Mouse (Mus musculus): ENCODE data around the gene Rflnb. TPM values are rescaled to one million over a fixed set of nuclear protein-coding genes. Genes with fewer than 3 reads are reported as not detected.

Gene Rflnb
- polyA plus RNA-seq, 1 experiment: 18.8 TPM

GRCm38 (mm10) chr11:76045367-76045766 lies 17.8 kb upstream of the Rflnb start:
- no peak overlapping the region for H3K4me3 ChIP-seq (ENCODE audit: insufficient read depth, low read depth, low read length)
- H3K27ac ChIP-seq (ENCODE audit: insufficient read depth, low read depth, low read length): no peak overlapping the region
- peaks cover 12% of the 10 kb centered on the region; the same call in 1 of the 2 replicates for H3K4me1 ChIP-seq (ENCODE audit: control insufficient read depth, insufficient read depth, low read length)
- no peaks in the 10 kb centered on the region for H3K27me3 ChIP-seq (replicated peaks; ENCODE audit: control insufficient read depth, insufficient read depth, low read length)
- peak; percentile 54 for DNase-seq
- 73% methylated on average over 6 of the region's 6 CpGs for WGBS
- TF ChIP-seq CTCF (conservative IDR thresholded peaks at IDR 0.05; ENCODE audit: insufficient read depth, insufficient read length, low read depth, low read length) (no peak), POLR2A (IDR thresholded peaks at IDR 0.05; ENCODE audit: low read depth, low read length) (no peak)
- H3K36me3 ChIP-seq (ENCODE audit: control insufficient read depth, insufficient read depth, low read length): no peaks in the 10 kb centered on the region

DNA sequence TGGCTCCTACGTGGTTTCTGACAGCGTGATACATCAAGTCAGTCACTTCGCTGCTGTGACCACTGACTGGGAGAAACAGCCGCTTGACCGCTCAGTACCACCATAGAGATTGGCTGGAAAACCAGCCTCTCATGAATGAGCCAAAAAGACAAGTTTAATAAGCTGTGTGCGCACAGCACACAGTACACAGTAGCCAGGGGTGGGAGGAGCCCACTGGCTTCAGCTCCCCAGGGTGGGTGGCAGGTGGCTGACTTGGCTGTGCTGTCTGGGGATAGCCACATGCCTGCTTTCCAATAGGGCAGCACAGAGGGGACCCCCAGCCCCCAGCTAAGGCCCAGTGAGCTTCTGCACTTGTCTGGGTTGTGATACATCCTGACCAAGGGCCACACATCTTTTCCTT lies 16.9 kb upstream of the Rflnb start:
- H3K36me3 ChIP-seq (ENCODE audit: control insufficient read depth, insufficient read depth, low read length): no peaks in the 10 kb centered on the region
- no peak for DNase-seq
- H3K27ac ChIP-seq (ENCODE audit: insufficient read depth, low read depth, low read length): no peak overlapping the region
- H3K27me3 ChIP-seq (replicated peaks; ENCODE audit: control insufficient read depth, insufficient read depth, low read length): no peaks in the 10 kb centered on the region
- H3K4me1 ChIP-seq (ENCODE audit: control insufficient read depth, insufficient read depth, low read length): peaks cover 12% of the 10 kb centered on the region; the same call in 1 of the 2 replicates
- WGBS: 90% methylated on average over 6 of the region's 6 CpGs
- no peak overlapping the region for H3K4me3 ChIP-seq (ENCODE audit: insufficient read depth, low read depth, low read length)
- no peak for TF ChIP-seq CTCF (conservative IDR thresholded peaks at IDR 0.05; ENCODE audit: insufficient read depth, insufficient read length, low read depth, low read length)
- no peak for TF ChIP-seq POLR2A (IDR thresholded peaks at IDR 0.05; ENCODE audit: low read depth, low read length)

GRCm38 (mm10) chr11:76042882-76043281 lies 15.3 kb upstream of the Rflnb start:
- H3K4me1 ChIP-seq (ENCODE audit: control insufficient read depth, insufficient read depth, low read length): peaks cover 12% of the 10 kb centered on the region; the same call in 1 of the 2 replicates
- H3K4me3 ChIP-seq (ENCODE audit: insufficient read depth, low read depth, low read length): no peak overlapping the region
- 51% methylated on average over 5 of the region's 5 CpGs for WGBS
- peak; percentile 73 for DNase-seq
- no peaks in the 10 kb centered on the region for H3K27me3 ChIP-seq (replicated peaks; ENCODE audit: control insufficient read depth, insufficient read depth, low read length)
- no peak overlapping the region for H3K27ac ChIP-seq (ENCODE audit: insufficient read depth, low read depth, low read length)
- H3K36me3 ChIP-seq (ENCODE audit: control insufficient read depth, insufficient read depth, low read length): no peaks in the 10 kb centered on the region
- TF ChIP-seq CTCF (conservative IDR thresholded peaks at IDR 0.05; ENCODE audit: insufficient read depth, insufficient read length, low read depth, low read length) (no peak), POLR2A (IDR thresholded peaks at IDR 0.05; ENCODE audit: low read depth, low read length) (no peak)

DNA sequence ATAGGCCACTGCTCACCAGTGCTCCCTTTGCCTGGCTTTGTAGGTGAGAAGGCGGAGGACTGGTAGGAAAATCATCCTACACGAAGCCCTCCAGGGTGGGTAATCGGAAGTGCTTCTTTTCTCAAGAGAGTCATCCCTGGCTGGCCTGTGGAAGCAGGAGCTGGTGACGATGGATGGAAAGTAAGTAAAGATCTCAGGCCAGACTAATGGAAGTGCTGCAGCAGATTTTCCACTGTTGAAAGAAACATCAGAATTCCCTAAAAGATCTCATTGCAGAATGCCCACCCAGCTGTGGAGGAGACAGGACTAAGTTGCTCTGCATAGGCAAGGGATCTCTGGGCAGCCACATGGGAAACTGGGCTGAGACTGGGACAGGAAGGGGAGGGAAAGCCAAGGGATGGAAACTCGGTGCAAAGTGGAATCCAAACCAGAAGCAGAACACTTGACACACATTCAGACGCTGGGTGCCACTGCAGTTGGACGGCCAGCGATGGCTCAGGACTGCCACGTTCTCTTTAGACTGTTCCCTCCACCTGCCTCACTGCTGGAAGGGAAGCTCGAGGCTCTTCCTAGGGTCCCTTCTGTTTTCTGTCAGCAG lies 14.6 kb upstream of the Rflnb start:
- Histone ChIP-seq H3K4me1 (ENCODE audit: control insufficient read depth, insufficient read depth, low read length) (peaks cover 12% of the 10 kb centered on the region; the same call in 1 of the 2 replicates), H3K36me3 (ENCODE audit: control insufficient read depth, insufficient read depth, low read length) (no peaks in the 10 kb centered on the region), H3K4me3 (ENCODE audit: insufficient read depth, low read depth, low read length) (no peak overlapping the region), H3K27ac (ENCODE audit: insufficient read depth, low read depth, low read length) (peak overlapping the region; percentile 62), H3K27me3 (replicated peaks; ENCODE audit: control insufficient read depth, insufficient read depth, low read length) (no peaks in the 10 kb centered on the region)
- TF ChIP-seq POLR2A (IDR thresholded peaks at IDR 0.05; ENCODE audit: low read depth, low read length): no peak
- no peak for TF ChIP-seq CTCF (conservative IDR thresholded peaks at IDR 0.05; ENCODE audit: insufficient read depth, insufficient read length, low read depth, low read length)
- WGBS: 68% methylated on average over 10 of the region's 10 CpGs
- DNase-seq: peak; percentile 27

GRCm38 (mm10) chr11:76040761-76041376 lies 13.3 kb upstream of the Rflnb start:
- no peaks in the 10 kb centered on the region for H3K27me3 ChIP-seq (replicated peaks; ENCODE audit: control insufficient read depth, insufficient read depth, low read length)
- no peaks in the 10 kb centered on the region for H3K36me3 ChIP-seq (ENCODE audit: control insufficient read depth, insufficient read depth, low read length)
- DNase-seq: peak; percentile 68
- peaks cover 12% of the 10 kb centered on the region; the same call in 1 of the 2 replicates for H3K4me1 ChIP-seq (ENCODE audit: control insufficient read depth, insufficient read depth, low read length)
- no peak for TF ChIP-seq POLR2A (IDR thresholded peaks at IDR 0.05; ENCODE audit: low read depth, low read length)
- H3K27ac ChIP-seq (ENCODE audit: insufficient read depth, low read depth, low read length): peak overlapping the region; percentile 2; the same call in 1 of the 2 replicates
- 43% methylated on average over 4 of the region's 4 CpGs for WGBS
- H3K4me3 ChIP-seq (ENCODE audit: insufficient read depth, low read depth, low read length): no peak overlapping the region

DNA sequence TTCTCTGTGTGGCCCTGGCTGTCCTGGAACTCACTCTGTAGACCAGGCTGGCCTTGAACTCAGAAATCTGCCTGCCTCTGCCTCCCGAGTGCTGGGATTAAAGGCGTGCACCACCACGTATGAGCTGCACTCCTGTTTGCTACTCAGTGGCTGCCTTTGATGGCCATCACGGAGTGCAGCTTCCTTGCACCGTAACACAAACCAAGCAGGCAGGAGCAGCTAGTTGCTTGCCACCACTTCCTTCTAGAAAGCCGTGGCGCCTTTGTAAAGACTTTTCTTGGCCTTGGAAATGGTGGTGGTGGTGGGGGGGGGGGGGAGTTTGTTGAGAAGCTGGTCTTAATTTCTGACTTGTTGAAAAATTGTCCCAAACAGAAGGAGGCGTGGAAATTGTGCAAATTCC lies 12.5 kb upstream of the Rflnb start:
- WGBS: 89% methylated on average over 8 of the region's 8 CpGs
- Histone ChIP-seq H3K27ac (ENCODE audit: insufficient read depth, low read depth, low read length) (no peak overlapping the region), H3K4me3 (ENCODE audit: insufficient read depth, low read depth, low read length) (no peak overlapping the region), H3K4me1 (ENCODE audit: control insufficient read depth, insufficient read depth, low read length) (peaks cover 12% of the 10 kb centered on the region; the same call in 1 of the 2 replicates), H3K27me3 (replicated peaks; ENCODE audit: control insufficient read depth, insufficient read depth, low read length) (no peaks in the 10 kb centered on the region), H3K36me3 (ENCODE audit: control insufficient read depth, insufficient read depth, low read length) (no peaks in the 10 kb centered on the region)
- TF ChIP-seq POLR2A (IDR thresholded peaks at IDR 0.05; ENCODE audit: low read depth, low read length) (no peak), CTCF (conservative IDR thresholded peaks at IDR 0.05; ENCODE audit: insufficient read depth, insufficient read length, low read depth, low read length) (no peak)
- DNase-seq: no peak

DNA sequence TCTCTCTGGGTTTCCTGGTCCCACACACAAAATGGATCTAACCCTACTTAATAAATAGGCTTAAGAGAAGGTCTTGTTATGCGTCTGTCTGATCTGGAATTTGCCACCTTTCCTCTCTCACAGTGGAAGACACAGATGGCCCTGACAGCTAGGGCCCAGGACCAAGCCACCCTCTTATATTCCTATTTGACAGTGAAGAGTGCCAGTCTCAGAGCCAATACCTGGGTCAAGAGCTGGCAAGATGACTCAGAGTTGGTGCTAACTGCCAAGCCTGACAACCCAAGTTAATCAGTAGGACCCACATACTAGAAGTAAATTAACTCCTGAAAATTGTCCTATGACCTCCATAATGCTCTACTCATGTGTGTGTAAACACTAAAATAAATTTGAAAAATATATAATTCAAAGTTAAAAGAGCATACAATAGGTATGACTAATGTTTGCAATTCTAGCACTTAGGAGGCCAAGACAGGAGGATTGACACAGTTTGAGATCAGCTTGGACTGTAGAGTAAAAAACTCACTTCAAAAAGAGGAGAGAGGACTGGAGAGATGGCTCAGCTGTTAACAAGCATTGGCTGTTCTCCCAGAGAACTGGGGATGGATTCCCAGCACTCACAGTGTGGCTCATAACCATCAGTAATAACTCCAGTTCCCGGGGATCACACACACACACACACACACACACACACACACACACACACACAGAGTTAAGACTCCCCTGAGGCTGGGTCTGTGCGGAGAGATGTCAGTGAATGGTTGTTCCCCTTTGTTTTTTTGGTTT lies 11.9 kb upstream of the Rflnb start:
- Histone ChIP-seq H3K36me3 (ENCODE audit: control insufficient read depth, insufficient read depth, low read length) (no peaks in the 10 kb centered on the region), H3K27ac (ENCODE audit: insufficient read depth, low read depth, low read length) (peak overlapping the region; percentile 37; the same call in 1 of the 2 replicates), H3K4me3 (ENCODE audit: insufficient read depth, low read depth, low read length) (no peak overlapping the region), H3K4me1 (ENCODE audit: control insufficient read depth, insufficient read depth, low read length) (peaks cover 12% of the 10 kb centered on the region; the same call in 1 of the 2 replicates), H3K27me3 (replicated peaks; ENCODE audit: control insufficient read depth, insufficient read depth, low read length) (no peaks in the 10 kb centered on the region)
- peak; percentile 70 for DNase-seq
- 83% methylated on average over 3 of the region's 3 CpGs for WGBS
- TF ChIP-seq CTCF (conservative IDR thresholded peaks at IDR 0.05; ENCODE audit: insufficient read depth, insufficient read length, low read depth, low read length) (no peak), POLR2A (IDR thresholded peaks at IDR 0.05; ENCODE audit: low read depth, low read length) (no peak)

Measured in kidney, adult 2 months (tissue).